Mouse (Mus musculus): ENCODE results near the gene Fmr1. TPM values are rescaled to one million over a fixed set of nuclear protein-coding genes. Genes with fewer than 3 reads are reported as not detected.

Fmr1 gene
- 16.4 TPM for polyA plus RNA-seq (2012; fragmentation: generic; extraction: Trizol)
- long read RNA-seq, experiment 1, full-length matches to known transcripts: 3 of 11 reads
- long read RNA-seq, experiment 1, partial matches to known transcripts: 2 of 11 reads
- long read RNA-seq, experiment 1, other reads (novel, unspliced or antisense): 6 of 11 reads
- long read RNA-seq, experiment 2, full-length matches to known transcripts: 59 of 99 reads
- long read RNA-seq, experiment 2, partial matches to known transcripts: 10 of 99 reads
- long read RNA-seq, experiment 2, other reads (novel, unspliced or antisense): 30 of 99 reads

- Histone ChIP-seq H3K79me3 (ENCODE audit: low read depth) (peaks cover 42% of the 10 kb centered on the region), H3K36me3 (ENCODE audit: control insufficient read depth, insufficient read depth) (no peaks in the 10 kb centered on the region), H3K79me2 (ENCODE audit: control insufficient read depth, insufficient read depth) (peaks cover 47% of the 10 kb centered on the region), H3K27me3 (ENCODE audit: control insufficient read depth, insufficient read depth, insufficient read length) (no peaks in the 10 kb centered on the region), H3K4me3 (ENCODE audit: insufficient read depth, poor library complexity, severe bottlenecking) (peak within 1 kb of the TSS; percentile 56), H3ac (ENCODE audit: control insufficient read depth, insufficient read length, low read depth) (peak within 1 kb of the TSS; percentile 93)
- no peak for TF ChIP-seq FOSL1 (IDR thresholded peaks at IDR 0.05; ENCODE audit: insufficient read depth, low read length, poor library complexity, severe bottlenecking)
- no peak for TF ChIP-seq CEBPB (IDR thresholded peaks at IDR 0.05; ENCODE audit: low read depth)
- no peak for TF ChIP-seq MYOG (IDR thresholded peaks at IDR 0.05; ENCODE audit: control insufficient read depth, extremely low read depth, insufficient read length)
- TF ChIP-seq MAX (IDR thresholded peaks at IDR 0.05): peak; percentile 14
- TF ChIP-seq USF1 (IDR thresholded peaks at IDR 0.05; ENCODE audit: low read depth): peak; percentile 80
- TF ChIP-seq CTCF (IDR thresholded peaks at IDR 0.05; ENCODE audit: control insufficient read depth, insufficient read depth, insufficient read length): no peak
- no peak for TF ChIP-seq MYOD1 (IDR thresholded peaks at IDR 0.05; ENCODE audit: control insufficient read depth, insufficient read length, low read depth)
These were observed at the start of gene Fmr1 for GRCm38 (mm10) chrX:68678333-68678740. Fmr1 (plus strand) TSS chrX:68678541.

GRCm38 (mm10) chrX:68641603-68642002 lies 36.7 kb upstream of the Fmr1 start:
- Histone ChIP-seq H3ac (ENCODE audit: control insufficient read depth, insufficient read length, low read depth) (no peak overlapping the region), H3K79me2 (ENCODE audit: control insufficient read depth, insufficient read depth) (no peaks in the 10 kb centered on the region), H3K79me3 (ENCODE audit: low read depth) (no peaks in the 10 kb centered on the region), H3K27me3 (ENCODE audit: control insufficient read depth, insufficient read depth, insufficient read length) (no peaks in the 10 kb centered on the region), H3K4me3 (ENCODE audit: insufficient read depth, poor library complexity, severe bottlenecking) (no peak overlapping the region), H3K36me3 (ENCODE audit: control insufficient read depth, insufficient read depth) (no peaks in the 10 kb centered on the region)
- no peak for TF ChIP-seq MAX (IDR thresholded peaks at IDR 0.05)
- no peak for TF ChIP-seq MYOD1 (IDR thresholded peaks at IDR 0.05; ENCODE audit: control insufficient read depth, insufficient read length, low read depth)
- TF ChIP-seq USF1 (IDR thresholded peaks at IDR 0.05; ENCODE audit: low read depth): no peak
- no peak for TF ChIP-seq CEBPB (IDR thresholded peaks at IDR 0.05; ENCODE audit: low read depth)
- TF ChIP-seq MYOG (IDR thresholded peaks at IDR 0.05; ENCODE audit: control insufficient read depth, extremely low read depth, insufficient read length): no peak
- TF ChIP-seq CTCF (IDR thresholded peaks at IDR 0.05; ENCODE audit: control insufficient read depth, insufficient read depth, insufficient read length): no peak
- TF ChIP-seq FOSL1 (IDR thresholded peaks at IDR 0.05; ENCODE audit: insufficient read depth, low read length, poor library complexity, severe bottlenecking): no peak

GRCm38 (mm10) chrX:68645154-68645919 lies 33.0 kb upstream of the Fmr1 start:
- H3K79me2 ChIP-seq (ENCODE audit: control insufficient read depth, insufficient read depth): no peaks in the 10 kb centered on the region
- H3K27me3 ChIP-seq (ENCODE audit: control insufficient read depth, insufficient read depth, insufficient read length): no peaks in the 10 kb centered on the region
- H3K4me3 ChIP-seq (ENCODE audit: insufficient read depth, poor library complexity, severe bottlenecking): no peak overlapping the region
- no peak overlapping the region for H3ac ChIP-seq (ENCODE audit: control insufficient read depth, insufficient read length, low read depth)
- H3K36me3 ChIP-seq (ENCODE audit: control insufficient read depth, insufficient read depth): no peaks in the 10 kb centered on the region
- TF ChIP-seq MYOG (IDR thresholded peaks at IDR 0.05; ENCODE audit: control insufficient read depth, extremely low read depth, insufficient read length) (no peak), CTCF (IDR thresholded peaks at IDR 0.05; ENCODE audit: control insufficient read depth, insufficient read depth, insufficient read length) (no peak), CEBPB (IDR thresholded peaks at IDR 0.05; ENCODE audit: low read depth) (no peak), MYOD1 (IDR thresholded peaks at IDR 0.05; ENCODE audit: control insufficient read depth, insufficient read length, low read depth) (no peak), USF1 (IDR thresholded peaks at IDR 0.05; ENCODE audit: low read depth) (no peak), MAX (IDR thresholded peaks at IDR 0.05) (no peak), FOSL1 (IDR thresholded peaks at IDR 0.05; ENCODE audit: insufficient read depth, low read length, poor library complexity, severe bottlenecking) (no peak)
- H3K79me3 ChIP-seq (ENCODE audit: low read depth): no peaks in the 10 kb centered on the region

- H3K79me3 ChIP-seq (ENCODE audit: low read depth): peaks cover 34% of the 10 kb centered on the region
- no peak overlapping the region for H3ac ChIP-seq (ENCODE audit: control insufficient read depth, insufficient read length, low read depth)
- no peaks in the 10 kb centered on the region for H3K36me3 ChIP-seq (ENCODE audit: control insufficient read depth, insufficient read depth)
- peaks cover 39% of the 10 kb centered on the region for H3K79me2 ChIP-seq (ENCODE audit: control insufficient read depth, insufficient read depth)
- H3K4me3 ChIP-seq (ENCODE audit: insufficient read depth, poor library complexity, severe bottlenecking): no peak overlapping the region
- TF ChIP-seq MYOD1 (IDR thresholded peaks at IDR 0.05; ENCODE audit: control insufficient read depth, insufficient read length, low read depth) (no peak), MYOG (IDR thresholded peaks at IDR 0.05; ENCODE audit: control insufficient read depth, extremely low read depth, insufficient read length) (no peak), MAX (IDR thresholded peaks at IDR 0.05) (no peak), CEBPB (IDR thresholded peaks at IDR 0.05; ENCODE audit: low read depth) (no peak), CTCF (IDR thresholded peaks at IDR 0.05; ENCODE audit: control insufficient read depth, insufficient read depth, insufficient read length) (no peak), FOSL1 (IDR thresholded peaks at IDR 0.05; ENCODE audit: insufficient read depth, low read length, poor library complexity, severe bottlenecking) (no peak), USF1 (IDR thresholded peaks at IDR 0.05; ENCODE audit: low read depth) (no peak)
- H3K27me3 ChIP-seq (ENCODE audit: control insufficient read depth, insufficient read depth, insufficient read length): no peaks in the 10 kb centered on the region
These were observed 833 bp upstream of the Fmr1 start for GRCm38 (mm10) chrX:68677508-68677907.

DNA sequence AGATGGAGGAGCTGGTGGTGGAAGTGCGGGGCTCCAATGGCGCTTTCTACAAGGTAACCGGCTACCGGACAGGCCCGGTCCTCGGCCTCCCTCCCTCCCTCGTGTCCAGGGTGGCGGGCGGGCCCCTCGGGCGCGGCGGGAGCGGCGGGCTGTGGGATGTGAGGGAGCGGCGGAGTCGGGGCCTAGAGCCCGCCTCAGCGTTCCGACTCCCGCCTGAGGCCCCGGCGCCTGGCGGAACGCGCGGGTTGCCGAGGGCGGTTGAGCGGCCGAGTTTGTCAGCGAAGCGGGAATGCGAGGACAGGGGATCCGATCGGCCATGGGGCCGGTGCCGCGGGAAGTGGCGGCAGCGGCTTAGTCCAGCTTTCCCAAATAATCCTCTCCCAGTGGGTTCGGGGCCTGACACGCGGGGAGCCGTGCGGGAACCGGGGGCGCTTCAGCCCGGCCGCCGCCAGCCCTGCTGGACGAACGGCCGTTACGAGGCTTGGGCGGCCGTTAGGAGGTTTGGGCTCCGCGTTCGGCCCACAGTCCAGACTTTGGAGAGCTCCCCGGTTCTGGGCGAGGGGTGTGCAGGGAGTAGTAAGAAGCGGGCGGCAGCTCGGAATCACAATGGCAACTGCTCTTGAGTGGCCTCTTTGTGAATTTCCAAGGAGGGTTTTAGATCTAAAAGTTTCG lies 610 bp downstream of the Fmr1 start:
- H3K79me2 ChIP-seq (ENCODE audit: control insufficient read depth, insufficient read depth): peaks cover 53% of the 10 kb centered on the region
- H3K4me3 ChIP-seq (ENCODE audit: insufficient read depth, poor library complexity, severe bottlenecking): peak overlapping the region; percentile 56
- TF ChIP-seq FOSL1 (IDR thresholded peaks at IDR 0.05; ENCODE audit: insufficient read depth, low read length, poor library complexity, severe bottlenecking) (no peak), CEBPB (IDR thresholded peaks at IDR 0.05; ENCODE audit: low read depth) (no peak), USF1 (IDR thresholded peaks at IDR 0.05; ENCODE audit: low read depth) (no peak), MYOG (IDR thresholded peaks at IDR 0.05; ENCODE audit: control insufficient read depth, extremely low read depth, insufficient read length) (no peak), CTCF (IDR thresholded peaks at IDR 0.05; ENCODE audit: control insufficient read depth, insufficient read depth, insufficient read length) (no peak), MYOD1 (IDR thresholded peaks at IDR 0.05; ENCODE audit: control insufficient read depth, insufficient read length, low read depth) (no peak), MAX (IDR thresholded peaks at IDR 0.05) (no peak)
- H3ac ChIP-seq (ENCODE audit: control insufficient read depth, insufficient read length, low read depth): peak overlapping the region; percentile 93
- H3K79me3 ChIP-seq (ENCODE audit: low read depth): peaks cover 46% of the 10 kb centered on the region
- no peaks in the 10 kb centered on the region for H3K36me3 ChIP-seq (ENCODE audit: control insufficient read depth, insufficient read depth)
- H3K27me3 ChIP-seq (ENCODE audit: control insufficient read depth, insufficient read depth, insufficient read length): no peaks in the 10 kb centered on the region
